In the genomic region with DNA sequence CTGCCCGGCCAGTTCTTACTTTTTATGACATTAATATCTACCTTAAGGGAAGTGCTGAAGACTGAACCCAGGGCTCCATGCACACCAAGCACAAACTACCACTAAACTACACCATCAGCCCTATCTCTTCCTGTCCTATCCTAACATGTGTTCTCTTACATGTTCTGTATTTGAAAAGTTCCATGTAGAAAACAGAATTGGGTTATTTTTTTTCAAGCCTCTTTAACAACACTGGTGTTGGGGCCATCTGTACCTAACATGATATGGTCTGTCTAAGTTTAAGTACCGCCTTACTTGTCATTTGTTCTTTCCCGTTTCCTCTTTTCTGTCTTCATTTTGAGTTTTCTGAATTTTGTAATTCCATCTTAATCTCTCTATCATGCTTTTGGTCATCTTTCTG, we compare ENCODE assay signal across 25 mouse cellular contexts. TPM values are rescaled to one million over a fixed set of nuclear protein-coding genes. Genes with fewer than 3 reads are reported as not detected.
"Had no signal": no experiment of that assay in that cellular context is flagged by ENCODE, and none has a peak within 500 bp of the region (broad histone marks: within the 10 kb centered on the region; RNA-seq: fewer than 3 reads in every experiment).

No protein-coding gene starts in this region.

- H3K4me2 ChIP-seq: heart, embryonic 11.5 days; heart, embryonic 13.5 days; heart, embryonic 15.5 days; hindbrain, embryonic 13.5 days; hindbrain, embryonic 15.5 days; limb, embryonic 13.5 days; limb, embryonic 15.5 days; liver, embryonic 12.5 days had no signal

- H3K9me3 ChIP-seq: heart, embryonic 13.5 days; heart, embryonic 15.5 days; hindbrain, embryonic 13.5 days; hindbrain, embryonic 15.5 days; limb, embryonic 13.5 days; limb, embryonic 15.5 days; liver, embryonic 12.5 days had no signal

- H3K27ac ChIP-seq: heart, adult 2 months; heart, embryonic 13.5 days; heart, embryonic 15.5 days; hindbrain, embryonic 13.5 days; hindbrain, embryonic 15.5 days; hindbrain, postnatal 0 days; left cerebral cortex, adult 2 months; limb, embryonic 13.5 days; limb, embryonic 15.5 days; liver, embryonic 12.5 days; liver, embryonic 14.5 days had no signal

- ATAC-seq: hindbrain, postnatal 0 days; intestine, embryonic 16.5 days; liver, embryonic 12.5 days had no signal

- H3K36me3 ChIP-seq: heart, embryonic 13.5 days; heart, embryonic 15.5 days; hindbrain, embryonic 13.5 days; hindbrain, embryonic 15.5 days; limb, embryonic 13.5 days; limb, embryonic 15.5 days; liver, embryonic 12.5 days had no signal

- H3K4me1 ChIP-seq: hindbrain, embryonic 13.5 days; hindbrain, embryonic 15.5 days; limb, embryonic 13.5 days; limb, embryonic 15.5 days had no signal

- H3K4me3 ChIP-seq: heart, adult 2 months; heart, embryonic 13.5 days; heart, embryonic 15.5 days; hindbrain, embryonic 13.5 days; hindbrain, embryonic 15.5 days; left cerebral cortex, adult 2 months; limb, embryonic 13.5 days; limb, embryonic 15.5 days; liver, embryonic 12.5 days had no signal

- H3K27me3 ChIP-seq: heart, embryonic 13.5 days; heart, embryonic 15.5 days; hindbrain, embryonic 13.5 days; hindbrain, embryonic 15.5 days; limb, embryonic 13.5 days; limb, embryonic 15.5 days; liver, embryonic 12.5 days had no signal

- DNase-seq: gastrocnemius, postnatal 14 days; gastrocnemius, postnatal 36 days; heart, adult 11 months; heart, adult 2 months; heart, postnatal 14 days; heart, postnatal 36 days; kidney, adult 11 months; kidney, adult 8-10 months; kidney, postnatal 14 days; kidney, postnatal 36 days; layer of hippocampus, adult 9-11 months; layer of hippocampus, postnatal 36 days had no signal

- H3K9ac ChIP-seq: heart, embryonic 13.5 days; heart, embryonic 15.5 days; hindbrain, embryonic 13.5 days; hindbrain, embryonic 15.5 days; limb, embryonic 13.5 days; limb, embryonic 15.5 days; liver, embryonic 12.5 days; liver, embryonic 14.5 days had no signal

RNA-seq across cellular contexts. Expression of a gene that starts 52.0 kb away (rescaled TPM):
- total RNA-seq: liver, adult 2 months had no signal
- polyA plus RNA-seq: liver, adult 2 months had no signal
